Mouse (Mus musculus) kidney, embryonic 14.5 days (tissue): ENCODE results near the gene Hoxd3. TPM values are rescaled to one million over a fixed set of nuclear protein-coding genes. Genes with fewer than 3 reads are reported as not detected.

Source experiments
- ATAC-seq: fragments of 200-750 bp; cut with Nextera tagmentation; 2 replicates; pipeline ENCODE4 v1.8.0; 2017; ENCODE audit warnings: moderate number of reproducible peaks, mild to moderate bottlenecking, moderate TSS enrichment, moderate library complexity; ENCODE audit not compliant: low FRiP score, low TSS enrichment
- H3K27ac ChIP-seq: fragments of 300-500 bp; sonication (generic); 2 replicates; pipeline ENCODE4 v1.5.1; 2014; ENCODE audit warnings: low read depth, mild to moderate bottlenecking, low read length, moderate library complexity, mixed read lengths
- H3K27me3 ChIP-seq: fragments of 300-500 bp; sonication (generic); 2 replicates; pipeline ENCODE4 v1.6.1; 2014; ENCODE audit warnings: mild to moderate bottlenecking, low read length; ENCODE audit not compliant: control insufficient read depth, insufficient read depth
- H3K36me3 ChIP-seq: fragments of 300-500 bp; sonication (generic); 2 replicates; pipeline ENCODE4 v1.6.1; 2014; ENCODE audit warnings: low read length, mixed read lengths; ENCODE audit not compliant: control insufficient read depth, insufficient read depth
- H3K4me1 ChIP-seq: fragments of 300-500 bp; sonication (generic); 2 replicates; pipeline ENCODE4 v1.6.1; 2014; ENCODE audit warnings: low read length, mixed read lengths; ENCODE audit not compliant: control insufficient read depth, insufficient read depth
- H3K4me2 ChIP-seq: fragments of 300-500 bp; sonication (generic); replicated peaks from 2 replicates; pipeline ENCODE4 v1.6.1; 2014; ENCODE audit warnings: low read depth, mild to moderate bottlenecking, low read length
- H3K4me3 ChIP-seq: fragments of 300-500 bp; sonication (generic); 2 replicates; pipeline ENCODE4 v1.5.1; 2014; ENCODE audit warnings: mild to moderate bottlenecking, low read length
- H3K9ac ChIP-seq: fragments of 300-500 bp; sonication (generic); 2 replicates; pipeline ENCODE4 v1.6.1; 2014; ENCODE audit warnings: low read depth, mild to moderate bottlenecking, low read length, moderate library complexity
- H3K9me3 ChIP-seq: fragments of 300-500 bp; sonication (generic); 2 replicates; pipeline ENCODE4 v1.6.1; 2016; ENCODE audit warnings: low read length; ENCODE audit not compliant: control insufficient read depth
- WGBS: fragments of 180-500 bp; shearing (Covaris S2); extraction: QIAGEN DNeasy Blood & Tissue Kit; methylation state at CpG from one replicate; pipeline ENCODE4 v1.1.7; 2014; 5-methylcytosine and 5-hydroxymethylcytosine counted together
- polyA plus RNA-seq: library from polyadenylated mRNA; unstranded; fragments of >200 nt; fragmentation: Nextera tagmentation; extraction: Ambion mirVana; gene quantifications from 2 replicates; pipeline ENCODE4 v1.2.1, GENCODE M21; 2014

Gene Hoxd3
- polyA plus RNA-seq, 1 experiment from 2014 or later: 12.6 TPM

DNA sequence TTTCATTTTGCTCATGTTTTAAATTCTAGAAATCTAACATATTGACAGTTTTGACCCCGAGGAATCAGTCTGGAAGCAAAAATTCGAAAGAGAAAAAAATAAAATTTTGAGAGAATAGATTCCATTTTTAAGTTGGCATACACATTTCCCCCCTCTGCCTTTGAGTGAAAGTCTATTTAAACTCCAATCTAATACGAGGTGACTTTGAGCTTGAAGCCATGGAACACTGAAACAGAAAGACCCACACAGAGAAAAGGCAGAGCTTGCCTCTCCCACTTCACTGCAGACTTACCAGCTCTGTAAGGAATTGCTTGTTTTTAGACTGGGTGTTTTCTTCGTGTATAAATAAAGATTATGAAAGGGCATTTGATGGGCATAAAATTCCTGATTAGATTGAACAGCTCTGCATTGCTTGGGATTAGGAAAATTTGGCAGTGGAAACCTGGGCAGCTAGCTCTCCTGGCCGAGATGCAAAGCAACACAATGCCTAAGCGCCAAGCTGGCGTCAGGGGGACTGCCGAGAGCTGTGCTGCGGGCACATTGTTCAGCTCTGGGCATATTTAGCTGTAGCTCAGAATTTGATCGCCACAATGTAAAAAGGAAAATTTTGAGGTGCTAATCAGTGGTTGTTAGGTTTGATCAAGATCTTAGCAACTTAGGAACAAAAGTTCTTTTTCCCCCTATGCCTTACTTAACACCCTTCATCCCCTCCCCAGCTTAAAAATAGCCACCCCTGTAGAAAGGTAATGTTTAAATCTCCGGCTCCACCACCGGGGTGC is 22.7 kb upstream of the Hoxd3 start:
- Histone ChIP-seq H3K27me3 (peaks cover 7% of the 10 kb centered on the region; the same call in 1 of the 2 replicates), H3K4me1 (0 out of 2 replicates have a peak, but pooled peaks cover 5% of the 10 kb centered on the region), H3K4me2 (peak overlapping the region; percentile 85), H3K9ac (peak overlapping the region; percentile 92), H3K27ac (peak overlapping the region; percentile 94), H3K36me3 (peaks cover 1% of the 10 kb centered on the region; the same call in 1 of the 2 replicates), H3K9me3 (no peaks in the 10 kb centered on the region), H3K4me3 (peak overlapping the region; percentile 85)
- WGBS: 4% methylated on average over 12 of the region's 12 CpGs
- no peak for ATAC-seq

DNA sequence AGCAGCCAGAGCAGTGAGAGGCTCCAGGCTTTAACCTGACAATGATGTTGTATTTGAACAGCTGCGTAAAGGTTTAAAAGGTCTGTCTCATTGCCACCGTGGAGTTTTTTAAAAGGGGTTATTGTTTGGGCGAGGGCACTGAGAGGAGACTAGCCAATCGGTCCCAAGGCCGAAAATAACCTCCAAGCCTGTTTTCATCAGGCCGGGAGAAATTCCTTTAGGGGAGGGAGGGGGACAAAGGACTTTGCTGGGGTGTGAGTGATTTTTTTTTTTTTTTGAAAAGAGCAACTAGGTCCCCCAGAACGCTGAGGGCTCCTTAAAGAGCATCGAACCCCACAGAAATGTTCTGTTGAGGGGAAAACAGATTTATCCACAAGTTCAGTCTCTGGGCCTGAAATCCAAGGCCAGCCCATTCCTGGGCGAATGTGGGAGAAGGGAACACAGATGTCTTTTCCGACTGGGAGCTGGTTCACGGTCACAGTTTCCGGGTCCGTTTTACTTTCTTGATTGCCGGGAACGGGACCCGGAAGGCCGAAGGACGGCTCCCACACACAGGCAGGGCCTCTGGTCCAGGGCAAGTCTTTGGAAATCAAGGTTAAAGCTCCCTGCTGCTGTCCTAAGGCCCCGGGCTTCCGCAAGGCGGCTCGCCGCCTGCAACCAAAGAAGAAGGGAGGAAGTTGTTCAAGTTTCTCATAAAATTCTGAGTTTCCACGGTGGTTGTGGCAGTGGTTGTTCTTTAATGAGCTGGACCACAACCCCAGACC is 22.0 kb upstream of the Hoxd3 start:
- no peaks in the 10 kb centered on the region; the same call in none of the 2 replicates for H3K36me3 ChIP-seq
- 1% methylated on average over 24 of the region's 24 CpGs for WGBS
- peak overlapping the region; percentile 85 for H3K4me3 ChIP-seq
- H3K9me3 ChIP-seq: no peaks in the 10 kb centered on the region
- peak overlapping the region; percentile 94 for H3K27ac ChIP-seq
- ATAC-seq: no peak
- peak overlapping the region; percentile 85 for H3K4me2 ChIP-seq
- H3K27me3 ChIP-seq: peaks cover 7% of the 10 kb centered on the region; the same call in 1 of the 2 replicates
- 0 out of 2 replicates have a peak, but pooled peaks cover 5% of the 10 kb centered on the region for H3K4me1 ChIP-seq
- peak overlapping the region; percentile 92 for H3K9ac ChIP-seq

DNA sequence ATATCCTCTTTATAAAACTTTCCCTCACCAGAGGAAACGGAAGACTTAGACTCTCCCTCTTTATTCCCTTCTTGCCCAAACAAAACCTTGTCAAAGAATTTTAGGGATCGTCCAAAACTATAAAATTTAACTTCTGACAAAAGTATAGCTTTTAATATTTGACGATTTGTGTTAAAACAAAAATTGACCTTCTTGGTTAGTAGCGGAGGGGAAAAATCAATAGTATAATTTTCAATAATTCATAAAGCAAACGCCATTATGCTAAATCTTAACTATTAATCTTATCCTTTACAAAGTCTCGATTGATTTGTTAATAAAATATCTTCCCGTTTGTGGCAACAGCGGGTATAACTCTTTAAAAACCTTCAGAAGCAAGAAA is 21.4 kb upstream of the Hoxd3 start:
- no peaks in the 10 kb centered on the region for H3K9me3 ChIP-seq
- no peak for ATAC-seq
- H3K4me3 ChIP-seq: peak overlapping the region; percentile 85
- 7% methylated on average over 8 of the region's 8 CpGs for WGBS
- peak overlapping the region; percentile 85 for H3K4me2 ChIP-seq
- H3K36me3 ChIP-seq: peaks cover 2% of the 10 kb centered on the region
- H3K27me3 ChIP-seq: peaks cover 7% of the 10 kb centered on the region; the same call in 1 of the 2 replicates
- H3K9ac ChIP-seq: peak overlapping the region; percentile 92
- H3K27ac ChIP-seq: peak overlapping the region; percentile 96
- H3K4me1 ChIP-seq: 0 out of 2 replicates have a peak, but pooled peaks cover 8% of the 10 kb centered on the region

DNA sequence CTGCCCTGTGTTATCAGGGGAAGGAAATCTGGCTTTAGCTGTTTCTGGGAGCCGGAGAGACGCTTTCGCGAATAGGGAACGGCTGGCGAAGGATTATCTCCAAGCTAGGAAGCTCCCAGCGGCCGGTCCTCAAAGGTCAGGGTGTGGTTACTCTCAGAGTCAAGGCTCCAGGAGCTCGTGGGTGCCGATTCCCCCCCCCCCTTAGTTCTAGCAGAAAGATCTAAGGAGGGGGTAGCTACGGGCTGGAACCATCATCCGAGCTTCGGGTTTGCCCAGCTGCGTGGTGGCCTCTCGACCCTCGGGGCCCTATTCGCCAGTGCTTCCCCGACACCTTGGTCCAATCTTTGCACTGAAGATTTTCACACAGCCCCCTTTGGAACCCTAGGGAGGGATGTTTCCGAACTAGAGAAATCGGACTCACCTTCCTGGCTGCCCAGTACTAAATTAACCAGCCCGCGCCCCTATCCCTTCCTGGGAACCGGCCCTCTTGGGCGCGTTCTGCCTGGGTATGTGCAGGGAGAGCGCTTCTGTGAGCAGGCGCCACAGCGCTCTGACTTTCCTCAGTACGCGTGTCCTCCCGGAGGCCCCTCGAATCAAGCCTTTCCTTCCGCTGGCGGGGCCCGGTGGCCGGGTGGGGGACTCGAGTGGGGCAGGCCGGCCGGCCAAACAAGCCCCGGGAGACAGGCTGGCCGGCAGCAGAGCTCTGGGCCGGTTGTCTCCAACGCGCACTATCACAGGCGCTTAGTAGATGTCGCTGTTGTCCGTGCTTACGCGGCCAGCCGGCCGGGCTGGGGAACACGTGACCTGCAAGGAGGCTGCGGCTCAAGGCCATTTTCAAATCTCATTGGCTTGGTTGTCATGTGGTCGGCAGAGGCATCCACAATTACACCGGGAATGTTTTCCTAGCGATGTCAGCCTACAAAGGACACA is 20.4 kb upstream of the Hoxd3 start, which contains the start of gene Hoxd10:
TSS of gene Hoxd10 (plus strand) at position 903 of the 930 bp plus-strand sequence.
- ATAC-seq: peak; percentile 90
- peak within 1 kb of the TSS; percentile 85 for H3K4me2 ChIP-seq
- H3K27me3 ChIP-seq: peaks cover 7% of the 10 kb centered on the region; the same call in 1 of the 2 replicates
- H3K4me1 ChIP-seq: peaks cover 16% of the 10 kb centered on the region; the same call in 1 of the 2 replicates
- peak within 1 kb of the TSS; percentile 92 for H3K9ac ChIP-seq
- peak within 1 kb of the TSS; percentile 85 for H3K4me3 ChIP-seq
- under 1% methylated on average over 56 of the region's 56 CpGs for WGBS
- H3K27ac ChIP-seq: peak within 1 kb of the TSS; percentile 96
- H3K9me3 ChIP-seq: no peaks in the 10 kb centered on the region
- peaks cover 8% of the 10 kb centered on the region for H3K36me3 ChIP-seq

DNA sequence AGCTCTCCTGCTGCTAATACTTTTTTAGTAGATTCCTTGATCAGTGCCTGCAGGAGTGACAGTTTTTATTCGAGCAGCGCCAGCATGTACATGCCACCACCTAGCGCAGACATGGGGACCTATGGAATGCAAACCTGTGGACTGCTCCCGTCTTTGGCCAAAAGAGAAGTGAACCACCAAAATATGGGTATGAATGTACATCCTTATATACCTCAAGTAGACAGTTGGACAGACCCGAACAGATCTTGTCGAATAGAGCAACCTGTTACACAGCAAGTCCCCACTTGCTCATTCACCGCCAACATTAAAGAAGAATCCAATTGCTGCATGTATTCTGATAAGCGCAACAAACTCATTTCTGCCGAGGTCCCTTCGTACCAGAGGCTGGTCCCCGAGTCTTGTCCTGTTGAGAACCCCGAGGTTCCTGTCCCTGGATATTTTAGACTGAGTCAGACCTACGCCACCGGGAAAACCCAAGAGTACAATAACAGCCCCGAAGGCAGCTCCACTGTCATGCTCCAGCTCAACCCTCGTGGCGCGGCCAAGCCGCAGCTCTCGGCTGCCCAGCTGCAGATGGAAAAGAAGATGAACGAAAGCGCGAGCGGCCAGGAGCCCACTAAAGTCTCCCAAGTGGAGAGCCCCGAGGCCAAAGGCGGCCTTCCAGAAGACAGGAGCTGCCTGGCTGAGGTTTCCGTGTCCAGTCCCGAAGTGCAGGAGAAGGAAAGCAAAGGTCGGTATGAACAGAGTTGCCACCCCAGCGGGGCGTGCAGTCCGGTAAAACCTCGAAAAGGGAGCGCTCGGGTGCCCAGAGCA is 19.5 kb upstream of the Hoxd3 start:
- no peaks in the 10 kb centered on the region for H3K9me3 ChIP-seq
- peaks cover 24% of the 10 kb centered on the region; the same call in 1 of the 2 replicates for H3K4me1 ChIP-seq
- H3K36me3 ChIP-seq: peaks cover 8% of the 10 kb centered on the region
- H3K4me3 ChIP-seq: peak overlapping the region; percentile 85
- peaks cover 7% of the 10 kb centered on the region; the same call in 1 of the 2 replicates for H3K27me3 ChIP-seq
- peak overlapping the region; percentile 85 for H3K4me2 ChIP-seq
- peak overlapping the region; percentile 90 for H3K9ac ChIP-seq
- 0 out of 2 replicates have a peak, but pooled peaks have one; percentile 7 for ATAC-seq
- peak overlapping the region; percentile 96 for H3K27ac ChIP-seq
- 1% methylated on average over 35 of the region's 35 CpGs for WGBS

DNA sequence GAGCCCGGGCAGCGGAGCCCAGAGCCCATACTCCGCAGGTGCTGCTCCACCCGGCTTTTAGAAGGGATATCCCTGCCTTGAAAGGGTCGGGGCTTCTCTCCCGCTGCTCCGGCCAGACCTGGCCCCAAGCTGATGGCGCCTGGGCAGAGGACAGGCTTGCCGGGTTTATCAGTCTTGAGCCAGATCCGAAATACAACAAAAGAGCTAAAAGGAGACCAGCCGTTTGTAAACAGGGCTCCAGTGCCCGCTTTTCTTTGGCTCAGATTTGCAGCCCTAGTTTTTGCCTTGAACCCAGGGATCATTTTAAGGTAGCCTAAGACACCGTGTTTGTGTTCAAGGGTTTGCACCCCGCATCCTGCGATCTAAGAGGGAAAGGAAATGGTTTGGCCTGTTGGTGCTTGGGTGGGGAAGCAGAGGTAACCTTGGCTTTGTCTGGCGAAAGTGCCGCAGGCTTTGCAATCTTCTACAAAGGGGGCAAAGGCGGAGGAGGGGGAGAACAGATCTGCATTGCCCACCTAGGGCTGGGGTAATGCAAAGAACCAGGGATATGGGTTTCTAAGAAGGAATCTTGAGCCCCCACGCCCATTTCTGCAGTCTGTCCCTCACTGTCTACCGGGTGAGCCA is 18.8 kb upstream of the Hoxd3 start:
- H3K4me3 ChIP-seq: peak overlapping the region; percentile 85
- ATAC-seq: no peak
- peak overlapping the region; percentile 85 for H3K4me2 ChIP-seq
- WGBS: 4% methylated on average over 20 of the region's 20 CpGs
- peaks cover 7% of the 10 kb centered on the region; the same call in 1 of the 2 replicates for H3K27me3 ChIP-seq
- peaks cover 8% of the 10 kb centered on the region; the same call in 1 of the 2 replicates for H3K36me3 ChIP-seq
- H3K9me3 ChIP-seq: no peaks in the 10 kb centered on the region
- H3K9ac ChIP-seq: peak overlapping the region; percentile 90
- peaks cover 24% of the 10 kb centered on the region; the same call in 1 of the 2 replicates for H3K4me1 ChIP-seq
- peak overlapping the region; percentile 96 for H3K27ac ChIP-seq

DNA sequence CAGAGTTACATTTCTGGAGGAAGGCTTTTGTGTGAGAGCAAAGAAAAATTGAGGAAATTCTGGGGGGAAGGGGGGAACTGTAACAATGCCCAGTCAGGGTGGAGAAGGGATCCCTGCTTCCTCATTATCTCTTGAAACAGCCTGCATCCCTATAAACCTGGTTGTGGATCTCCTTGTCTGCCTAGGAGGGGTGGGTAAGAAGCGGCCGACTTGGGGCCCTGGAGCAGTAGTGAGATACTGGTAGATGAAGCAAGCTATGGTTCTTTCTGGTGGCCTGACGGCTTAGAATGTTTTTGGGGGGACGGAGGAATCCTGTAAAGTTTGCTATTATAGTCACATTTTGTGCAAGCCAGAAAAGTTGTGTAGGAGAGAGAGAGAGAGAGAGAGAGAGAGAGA is 18.3 kb upstream of the Hoxd3 start:
- H3K4me2 ChIP-seq: peak overlapping the region; percentile 85
- peak overlapping the region; percentile 90 for H3K9ac ChIP-seq
- H3K4me1 ChIP-seq: peaks cover 24% of the 10 kb centered on the region; the same call in 1 of the 2 replicates
- H3K9me3 ChIP-seq: no peaks in the 10 kb centered on the region
- peak overlapping the region; percentile 96; the same call in 1 of the 2 replicates for H3K27ac ChIP-seq
- peaks cover 8% of the 10 kb centered on the region; the same call in 1 of the 2 replicates for H3K36me3 ChIP-seq
- H3K27me3 ChIP-seq: peaks cover 7% of the 10 kb centered on the region; the same call in 1 of the 2 replicates
- H3K4me3 ChIP-seq: peak overlapping the region; percentile 85
- WGBS: 20% methylated on average over 4 of the region's 4 CpGs
- no peak for ATAC-seq
